29 mouse cellular contexts compared by ENCODE assay signal in genomic region chr5:113751521-113752157, GRCm38 (mm10). TPM values are rescaled to one million over a fixed set of nuclear protein-coding genes. Genes with fewer than 3 reads are reported as not detected.
"Had no signal": no experiment of that assay in that cellular context is flagged by ENCODE, and none has a peak within 500 bp of the region (broad histone marks: within the 10 kb centered on the region; RNA-seq: fewer than 3 reads in every experiment).

No protein-coding gene starts in this region.

- ATAC-seq: midbrain, embryonic 13.5 days; midbrain, embryonic 16.5 days had no signal

- H3K9me3 ChIP-seq: limb, embryonic 12.5 days; limb, embryonic 15.5 days; liver, embryonic 15.5 days; lung, embryonic 15.5 days; megakaryocyte, embryonic 14.5 days; midbrain, embryonic 10.5 days; midbrain, embryonic 13.5 days; neural tube, embryonic 13.5 days had no signal

- H3K4me2 ChIP-seq: limb, embryonic 12.5 days; limb, embryonic 15.5 days; liver, embryonic 11.5 days; liver, embryonic 15.5 days; lung, embryonic 15.5 days; midbrain, embryonic 13.5 days; neural tube, embryonic 13.5 days had no signal

- DNase-seq: kidney, postnatal 10 days; kidney, postnatal 36 days; left cerebral cortex, postnatal 4 days; lung, adult 18-20 months; lung, postnatal 10 days; lung, postnatal 36 days; thymus, adult 18-20 months; thymus, postnatal 36 days had no signal

- H3K27me3 ChIP-seq: limb, embryonic 12.5 days; limb, embryonic 15.5 days; liver, embryonic 15.5 days; lung, embryonic 15.5 days; megakaryocyte, embryonic 14.5 days; midbrain, embryonic 13.5 days; neural tube, embryonic 13.5 days had no signal

- H3K4me3 ChIP-seq: limb, embryonic 12.5 days; limb, embryonic 15.5 days; liver, embryonic 15.5 days; lung, embryonic 15.5 days; megakaryocyte, embryonic 14.5 days; midbrain, embryonic 10.5 days; midbrain, embryonic 13.5 days; myocyte; neural tube, embryonic 13.5 days had no signal

- H3K27ac ChIP-seq: limb, embryonic 12.5 days; limb, embryonic 15.5 days; liver, embryonic 15.5 days; lung, embryonic 15.5 days; midbrain, embryonic 10.5 days; midbrain, embryonic 13.5 days; neural tube, embryonic 13.5 days had no signal

- H3K4me1 ChIP-seq: limb, embryonic 12.5 days; limb, embryonic 15.5 days; liver, embryonic 15.5 days; midbrain, embryonic 10.5 days; midbrain, embryonic 13.5 days; neural tube, embryonic 13.5 days had no signal

- H3K9ac ChIP-seq: limb, embryonic 12.5 days; limb, embryonic 15.5 days; liver, embryonic 15.5 days; lung, embryonic 15.5 days; midbrain, embryonic 13.5 days; neural tube, embryonic 13.5 days had no signal

RNA-seq across cellular contexts. Expression of gene 1700069L16Rik, which starts 27.1 kb away (rescaled TPM):
- total RNA-seq: layer of hippocampus, adult 18-20 months; layer of hippocampus, postnatal 14 days; left cerebral cortex, adult 8-10 months; left cerebral cortex, postnatal 14 days; left cerebral cortex, postnatal 4 days; monocyte, adult 5-6 weeks; neutrophil, adult 5-6 weeks had no signal
- polyA plus RNA-seq: limb, embryonic 12.5 days; limb, embryonic 15.5 days; liver, embryonic 11.5 days; liver, embryonic 15.5 days; lung, embryonic 15.5 days; midbrain, embryonic 10.5 days; midbrain, embryonic 13.5 days; midbrain, embryonic 16.5 days; myocyte; neural tube, embryonic 13.5 days; small intestine, adult 2 months; spleen, adult 2 months; stomach, embryonic 16.5 days; urinary bladder, adult 2 months had no signal

RNA-seq across cellular contexts. Expression of gene Tmem119, which starts 48.7 kb away (rescaled TPM):
- total RNA-seq: monocyte, adult 5-6 weeks had no signal
